Mouse (Mus musculus): Measurements from ENCODE around the gene Dok3.

Gene Dok3

GRCm38 (mm10) chr13:55505810-55506209 lies 23.3 kb downstream of the Dok3 start:
- no peak for DNase-seq

- DNase-seq = no peak
Measured at GRCm38 (mm10) chr13:55504390-55504789, 24.7 kb downstream of the Dok3 start.

- DNase-seq = no peak
Measured at GRCm38 (mm10) chr13:55502405-55502804, 26.7 kb downstream of the Dok3 start.

- DNase-seq = no peak
Measured at GRCm38 (mm10) chr13:55500575-55500974, 28.5 kb downstream of the Dok3 start.

GRCm38 (mm10) chr13:55498906-55499305 lies 30.2 kb downstream of the Dok3 start:
- DNase-seq = no peak

GRCm38 (mm10) chr13:55496661-55497060 lies 32.4 kb downstream of the Dok3 start:
- no peak for DNase-seq

GRCm38 (mm10) chr13:55495702-55496101 lies 33.4 kb downstream of the Dok3 start:
- no peak for DNase-seq

- peak in 1 of 2 experiments; percentile 35 for DNase-seq
Measured at GRCm38 (mm10) chr13:55494883-55495621, 34.0 kb downstream of the Dok3 start.

- DNase-seq = no peak
Measured at GRCm38 (mm10) chr13:55494257-55494656, 34.8 kb downstream of the Dok3 start.

- DNase-seq = peak; percentile 78 to 85
Measured at GRCm38 (mm10) chr13:55487578-55488498, 41.3 kb downstream of the Dok3 start, which contains the start of gene Dbn1. TSS of gene Dbn1 (minus strand) at chr13:55488111.

- peak; percentile 69 to 77 for DNase-seq
Measured at GRCm38 (mm10) chr13:55486916-55487577, 42.0 kb downstream of the Dok3 start.

- DNase-seq = peak; percentile 52 to 67
Measured at GRCm38 (mm10) chr13:55486029-55486794, 42.9 kb downstream of the Dok3 start.

- no peak for DNase-seq
Measured at GRCm38 (mm10) chr13:55484520-55485088, 44.5 kb downstream of the Dok3 start.

- peak; percentile 54 to 57 for DNase-seq
Measured at GRCm38 (mm10) chr13:55483593-55483992, 45.5 kb downstream of the Dok3 start.

- DNase-seq = peak in 1 of 2 experiments; percentile 31
Measured at GRCm38 (mm10) chr13:55483071-55483470, 46.0 kb downstream of the Dok3 start.

- DNase-seq = peak; percentile 52 to 68
Measured at GRCm38 (mm10) chr13:55482542-55482941, 46.6 kb downstream of the Dok3 start.

- no peak for DNase-seq
Measured at GRCm38 (mm10) chr13:55479929-55480328, 49.2 kb downstream of the Dok3 start.

GRCm38 (mm10) chr13:55479008-55479407 lies 50.1 kb downstream of the Dok3 start:
- no peak for DNase-seq

- DNase-seq = peak; percentile 68
Measured at GRCm38 (mm10) chr13:55478036-55478435, 51.1 kb downstream of the Dok3 start.

- no peak for DNase-seq
Measured at GRCm38 (mm10) chr13:55477492-55477891, 51.6 kb downstream of the Dok3 start.

GRCm38 (mm10) chr13:55476256-55476655 lies 52.8 kb downstream of the Dok3 start:
- no peak for DNase-seq

- DNase-seq = no peak
Measured at GRCm38 (mm10) chr13:55475750-55476149, 53.3 kb downstream of the Dok3 start.

All from kidney, postnatal 4 days (tissue).